Mouse (Mus musculus) CH12F3 (cell line): ENCODE data around the gene Ctbp1.

Experiments used
- in situ Hi-C: fragments of 300-500 bp; cut with MboI; formaldehyde crosslinking; loops from 2 replicates; pipeline ENCODE4 v1.14.3; 2020; ENCODE audit warnings: low sequenced_read_pairs

The Ctbp1 gene

DNA sequence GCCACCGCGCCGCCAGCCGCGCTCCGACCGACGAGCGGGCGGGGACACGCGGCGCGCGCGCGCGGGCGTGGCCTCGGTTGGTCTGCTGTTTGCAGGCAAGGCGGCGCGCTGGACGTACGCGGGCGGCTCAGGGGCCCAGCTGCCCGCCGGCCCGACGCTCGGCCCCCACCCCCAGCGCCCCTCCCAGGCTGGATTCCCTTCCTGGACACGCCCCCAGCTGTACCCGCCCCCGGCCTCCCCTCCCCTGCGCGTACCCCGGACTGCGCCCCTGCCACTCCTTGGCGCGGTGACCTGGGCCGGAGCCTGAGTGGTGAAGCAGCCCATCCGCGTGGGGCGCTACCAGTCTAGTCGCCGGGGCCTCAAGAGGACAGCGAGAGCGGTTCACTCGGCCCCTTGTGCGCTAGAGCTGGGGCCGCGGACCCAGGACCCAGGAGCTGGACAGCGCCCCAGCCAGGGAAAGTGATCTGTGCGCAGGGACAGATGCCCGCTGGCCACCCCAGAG, at the start of gene Ctbp1:
Gene Ctbp1 (minus strand): TSS at position 42 of the 502 bp plus-strand sequence.
- in situ Hi-C loops: loop anchor here (5.0 kb wide), 1 partner anchor 102 kb away; the partner anchor contains the start of gene Uvssa

GRCm38 (mm10) chr5:33324491-33324890, 49.7 kb upstream of the Ctbp1 start:
- in situ Hi-C loops: no loop called here

DNA sequence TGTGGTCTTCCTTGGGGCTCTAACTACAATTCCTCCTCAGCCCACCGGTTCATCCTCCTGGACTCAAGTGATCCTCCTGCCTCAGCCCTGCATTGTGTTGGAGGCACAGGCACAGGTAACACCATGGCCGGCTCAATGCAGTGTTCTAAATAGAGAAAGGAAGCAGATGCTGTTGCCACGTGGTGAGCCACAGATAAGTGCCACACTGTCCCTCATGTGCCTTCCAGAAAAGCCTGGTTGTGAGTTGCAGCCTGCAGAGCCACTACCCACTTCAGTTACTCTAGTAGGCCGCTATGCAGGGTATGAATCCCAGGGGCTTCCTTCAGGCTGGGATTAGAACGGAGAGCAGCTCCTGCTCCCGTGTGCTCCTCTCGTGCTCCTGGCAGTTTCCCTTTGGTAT, 37.4 kb upstream of the Ctbp1 start:
- in situ Hi-C loops: no loop called here

DNA sequence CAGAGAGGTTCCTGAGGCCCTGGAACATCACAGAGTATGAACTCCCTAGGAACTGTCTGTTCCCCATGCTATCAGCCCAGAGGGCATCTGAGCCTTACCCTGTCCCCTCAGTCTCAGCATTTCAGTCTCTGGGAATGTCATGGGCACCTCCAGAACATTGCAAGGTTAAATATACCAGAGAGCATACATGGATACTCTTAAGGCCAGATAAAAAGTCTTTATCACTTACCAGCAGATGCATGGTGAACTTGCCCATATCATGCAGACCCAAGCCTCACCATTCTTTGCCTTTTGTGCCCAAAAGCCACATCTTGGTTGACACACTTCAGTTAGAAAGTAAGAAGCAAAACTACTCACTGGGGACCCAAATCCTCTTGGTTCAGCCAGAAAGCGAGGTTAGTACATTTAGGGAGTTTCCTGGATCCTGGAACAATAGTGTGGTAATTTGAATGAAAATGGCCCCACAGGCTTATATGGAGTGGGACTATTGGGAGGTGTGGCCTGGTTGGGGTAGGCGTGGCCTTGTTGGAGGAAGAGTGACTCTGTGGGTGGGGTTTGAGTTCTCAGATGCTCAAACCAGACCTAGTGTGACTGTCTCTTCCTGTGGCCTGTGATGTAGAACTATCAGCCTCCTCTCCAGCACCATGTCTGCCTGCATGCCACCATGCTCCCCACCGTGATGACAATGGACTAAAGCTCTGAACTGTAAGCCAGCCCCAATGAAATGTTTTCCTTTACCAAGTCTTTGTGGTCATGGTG, 36.1 kb upstream of the Ctbp1 start:
- in situ Hi-C loops: no loop called here

DNA sequence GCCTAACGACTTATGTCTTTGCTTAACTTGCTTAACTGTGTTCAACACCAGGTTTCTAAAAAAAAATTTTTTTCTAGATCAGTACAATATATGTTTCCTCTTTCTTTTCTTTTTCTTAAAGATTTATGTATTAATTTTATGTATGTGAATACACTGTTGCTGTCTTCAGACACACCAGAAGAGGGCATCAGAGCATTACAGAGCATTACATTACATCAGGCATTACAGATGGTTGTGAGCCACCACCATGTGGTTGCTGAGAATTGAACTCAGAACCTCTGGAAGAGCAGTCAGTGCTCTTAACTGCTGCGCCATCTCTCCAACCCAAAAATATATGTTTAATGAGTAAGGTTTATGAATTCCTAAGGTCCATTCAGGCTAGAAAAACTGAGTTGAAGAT, 27.0 kb upstream of the Ctbp1 start:
- in situ Hi-C loops: no loop called here

GRCm38 (mm10) chr5:33297164-33297563, 22.4 kb upstream of the Ctbp1 start:
- in situ Hi-C loops: no loop called here

- in situ Hi-C loops: no loop called here
Observed at GRCm38 (mm10) chr5:33293796-33294430, 19.1 kb upstream of the Ctbp1 start.

- in situ Hi-C loops: no loop called here
Observed at GRCm38 (mm10) chr5:33283951-33284350, 9.2 kb upstream of the Ctbp1 start.

DNA sequence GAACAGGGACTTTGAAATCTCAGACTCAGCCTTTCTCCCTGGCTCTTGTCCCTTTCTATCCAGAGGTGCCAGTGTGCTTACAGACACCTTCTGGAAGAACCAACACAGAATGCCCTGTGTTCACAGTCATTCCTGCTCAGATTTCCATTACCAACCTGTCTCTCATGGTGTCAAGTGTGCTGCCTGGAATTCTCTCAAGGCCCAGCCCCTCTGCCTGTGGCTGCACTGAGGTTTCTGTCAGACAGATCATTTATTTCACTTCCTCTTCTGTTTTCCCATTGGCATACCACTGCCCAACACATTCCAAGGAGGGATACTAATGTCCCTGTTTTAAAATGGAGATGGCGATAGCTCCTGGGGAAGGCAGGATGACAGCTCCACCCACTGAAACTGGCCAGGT, 6.6 kb upstream of the Ctbp1 start:
- in situ Hi-C loops: no loop called here

GRCm38 (mm10) chr5:33278950-33279349, 4.2 kb upstream of the Ctbp1 start:
- in situ Hi-C loops: loop anchor here (5.0 kb wide), 1 partner anchor 98 kb away; the partner anchor contains the start of gene Uvssa

DNA sequence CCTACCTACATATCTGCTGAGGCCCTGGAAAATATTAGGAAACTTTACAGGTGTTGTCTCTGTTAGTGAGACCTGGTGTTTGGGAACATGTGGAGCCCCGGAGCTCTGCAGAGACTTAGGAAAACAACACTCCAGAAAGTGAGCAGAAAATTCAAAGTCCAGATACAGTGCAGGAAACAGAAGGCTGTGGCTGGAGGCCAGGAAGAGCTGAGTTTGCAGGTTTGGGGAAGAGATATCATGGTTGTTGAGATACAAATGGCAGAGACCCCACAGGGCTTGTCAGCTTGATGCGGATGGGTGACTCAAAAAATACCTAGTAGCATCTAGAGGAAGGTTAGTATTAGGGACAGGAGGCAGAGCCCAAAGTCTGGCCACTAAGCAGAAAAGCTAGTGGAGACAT, 2.5 kb upstream of the Ctbp1 start:
- in situ Hi-C loops: loop anchor here (5.0 kb wide), 1 partner anchor 100 kb away; the partner anchor contains the start of gene Uvssa

DNA sequence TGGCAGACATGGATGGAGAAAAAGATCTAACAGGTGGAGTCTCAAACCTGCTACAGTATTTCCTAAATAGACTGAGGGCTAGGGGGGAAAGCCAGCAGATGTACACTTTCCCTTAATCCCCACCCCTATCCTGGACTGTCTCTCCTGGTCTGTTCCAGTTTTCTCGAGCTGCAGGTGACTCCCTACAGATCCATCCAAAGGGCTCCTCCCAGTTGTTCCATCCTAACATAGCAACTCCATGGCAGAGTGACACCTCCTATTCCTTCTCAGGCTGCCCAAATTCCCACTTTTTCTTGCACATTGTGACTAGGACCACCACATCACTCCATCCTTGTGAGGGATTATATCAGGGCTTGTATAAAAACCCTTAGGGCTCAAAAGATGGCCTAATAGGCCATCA, 960 bp upstream of the Ctbp1 start:
- in situ Hi-C loops: loop anchor here (5.0 kb wide), 1 partner anchor 102 kb away; the partner anchor contains the start of gene Uvssa

DNA sequence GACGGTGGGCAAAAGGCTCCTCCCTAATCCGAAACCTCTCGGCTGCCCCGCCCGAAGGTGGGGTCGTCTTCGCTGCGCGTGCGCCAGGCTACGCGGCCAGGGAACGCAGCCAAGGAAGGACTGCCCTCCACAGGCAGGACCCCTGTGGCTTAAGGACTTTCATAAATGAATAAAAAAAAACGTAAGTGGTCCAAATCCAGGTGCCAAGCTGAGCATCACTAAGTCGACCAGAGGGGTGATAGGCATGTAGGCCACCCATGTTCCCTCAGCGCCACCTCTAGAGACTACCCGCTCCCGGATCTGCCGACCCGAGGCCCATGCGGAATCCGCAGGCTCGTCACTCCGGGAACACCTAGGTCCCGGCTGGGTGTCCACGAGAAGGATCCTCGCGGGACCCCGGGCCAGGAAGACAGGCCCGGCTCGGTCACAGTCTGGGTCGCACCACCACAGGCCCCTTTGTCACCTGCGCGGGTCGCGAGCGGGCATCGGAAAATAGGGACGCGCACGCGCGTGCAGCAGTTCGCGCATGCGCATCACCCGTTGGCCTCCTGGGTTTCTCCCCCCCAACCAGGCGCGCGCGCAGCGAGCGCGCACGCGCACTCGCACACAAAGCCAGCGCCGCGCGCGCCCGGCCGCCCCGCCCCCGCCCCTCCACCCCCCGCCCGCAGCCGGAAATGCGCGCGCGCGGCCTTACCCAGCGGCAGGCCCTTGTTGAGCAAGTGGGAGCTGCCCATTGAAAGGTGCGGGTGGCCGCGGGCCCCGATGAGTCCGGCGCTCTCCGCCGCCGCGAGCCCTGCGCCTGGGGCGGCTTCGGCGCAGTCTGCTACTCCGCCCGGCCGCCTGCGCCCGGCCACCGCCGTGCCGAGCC, 475 bp downstream of the Ctbp1 start:
- in situ Hi-C loops: no loop called here

- in situ Hi-C loops: no loop called here
Observed at GRCm38 (mm10) chr5:33273777-33274084, 1.1 kb downstream of the Ctbp1 start.

DNA sequence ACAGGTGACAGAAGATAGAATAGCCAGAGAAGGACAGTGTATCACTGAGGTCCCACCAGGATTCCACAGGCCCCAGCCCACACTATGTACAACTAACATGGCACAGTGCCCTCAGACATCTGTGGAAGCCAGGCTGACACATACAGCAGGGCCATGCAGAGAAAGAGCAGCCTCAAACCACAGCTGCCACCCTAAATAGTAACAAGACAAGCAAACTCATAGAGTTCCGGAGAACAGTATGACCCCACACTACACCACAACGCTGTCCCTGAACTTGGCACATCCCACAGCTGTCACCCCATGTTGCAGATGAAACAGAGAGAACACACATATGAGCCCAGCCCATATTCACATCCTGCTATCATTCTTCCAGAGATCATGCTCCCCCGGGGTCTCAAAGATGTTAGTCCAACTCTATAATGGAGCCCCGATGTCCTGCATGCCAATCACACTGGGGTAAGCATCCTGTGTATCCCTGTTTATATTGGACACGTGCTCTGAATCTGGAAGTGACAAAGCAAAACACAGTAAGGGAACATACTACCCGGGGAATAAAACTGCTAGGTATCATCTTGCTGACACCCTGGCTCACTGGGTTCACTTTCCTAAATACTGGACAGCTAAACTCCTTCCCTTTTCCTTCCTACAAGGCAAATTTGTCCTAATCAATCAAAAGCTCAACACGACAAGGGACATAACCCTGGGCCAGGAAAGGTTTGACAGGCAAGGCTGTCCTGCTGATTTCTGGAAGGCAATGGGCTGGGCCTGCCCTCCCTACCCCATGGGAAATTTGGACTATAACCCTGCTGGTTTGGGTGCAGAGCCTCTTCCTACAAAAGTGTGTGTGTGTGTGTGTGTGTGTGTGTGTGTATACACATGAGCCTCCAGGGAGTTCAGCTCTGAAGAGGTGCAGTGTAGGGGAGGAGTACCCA, 1.7 kb downstream of the Ctbp1 start:
- in situ Hi-C loops: no loop called here

- in situ Hi-C loops: no loop called here
Observed at GRCm38 (mm10) chr5:33272146-33272545, 2.6 kb downstream of the Ctbp1 start.

DNA sequence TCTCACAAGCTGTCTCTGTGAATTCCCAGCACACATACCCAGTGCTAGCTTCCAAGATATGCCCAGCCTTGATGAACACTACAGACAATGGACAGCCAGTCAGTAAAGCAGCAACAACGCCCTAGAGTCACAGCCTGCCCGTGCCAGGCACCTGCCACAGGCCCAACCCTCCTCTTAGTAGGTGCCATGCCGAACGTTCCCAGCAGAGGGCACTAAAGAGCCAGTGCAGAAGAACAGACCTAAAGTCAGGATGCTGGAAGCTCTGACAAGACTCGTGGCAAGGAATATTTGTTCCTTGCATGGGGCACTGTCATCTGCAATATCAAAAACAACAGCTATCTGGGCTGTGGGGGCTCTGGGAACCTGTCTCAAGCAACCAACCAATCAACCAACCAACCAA, 4.2 kb downstream of the Ctbp1 start:
- in situ Hi-C loops: no loop called here

DNA sequence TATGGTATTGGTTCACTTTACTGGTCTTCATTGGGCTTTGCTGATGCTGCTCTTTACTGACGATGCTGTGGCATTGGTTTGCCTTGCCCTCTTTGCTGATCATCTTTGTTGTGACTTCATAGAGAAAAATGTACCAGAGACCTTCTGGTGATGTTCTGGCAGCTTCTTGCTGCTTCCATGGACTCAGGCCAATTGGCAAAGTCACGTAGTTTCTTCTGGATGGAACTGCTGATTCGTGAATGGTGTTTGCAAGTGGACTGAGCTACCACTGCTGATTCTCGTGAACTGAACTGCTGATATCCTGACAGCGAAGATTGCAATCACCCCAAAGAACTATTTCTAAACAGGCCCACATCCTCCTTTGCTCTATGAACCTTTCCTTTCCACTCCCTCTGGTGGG, 20.4 kb downstream of the Ctbp1 start:
- in situ Hi-C loops: no loop called here

- in situ Hi-C loops: no loop called here
Observed at GRCm38 (mm10) chr5:33248186-33248585, 26.6 kb downstream of the Ctbp1 start.

DNA sequence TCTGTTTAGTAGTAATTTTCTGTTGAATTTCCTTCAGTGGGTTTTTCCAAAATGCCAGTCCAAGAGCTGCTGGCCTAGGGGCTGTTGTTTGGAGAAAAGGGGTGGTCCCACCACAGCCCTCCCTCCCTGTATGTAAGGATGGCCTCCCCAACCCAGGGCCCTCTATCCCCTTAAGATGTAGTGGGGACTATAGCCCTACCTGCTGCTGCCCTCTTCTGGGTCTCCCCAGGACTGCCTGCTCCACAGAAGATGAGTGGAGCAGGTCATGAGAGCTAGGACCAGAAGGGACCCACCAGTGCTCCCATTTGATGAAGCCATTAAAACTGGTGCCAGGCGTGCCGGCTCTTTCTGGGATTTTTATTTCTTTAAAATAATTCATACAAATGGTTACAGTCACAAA, 27.4 kb downstream of the Ctbp1 start:
- in situ Hi-C loops: no loop called here
